Mouse (Mus musculus) left cerebral cortex, adult 18-20 months (tissue): ENCODE data around the gene Sgcg. TPM values are rescaled to one million over a fixed set of nuclear protein-coding genes. Genes with fewer than 3 reads are reported as not detected.

ENCODE experiments used
- DNase-seq, 2 experiments: peaks; one replicate each; pipeline ENCODE4 v3.0.0; 2021 to 2022; ENCODE audit warnings: low spot score in 2 of 2, mixed read lengths in 1 of 2
- total RNA-seq, 2 experiments: library from RNA; stranded (reverse); gene quantifications; 2 replicates each; pipeline ENCODE4 v1.2.3; 2021

The Sgcg gene
- total RNA-seq, 2 experiments from 2014 or later: 0.40 TPM; not detected in 1

DNA sequence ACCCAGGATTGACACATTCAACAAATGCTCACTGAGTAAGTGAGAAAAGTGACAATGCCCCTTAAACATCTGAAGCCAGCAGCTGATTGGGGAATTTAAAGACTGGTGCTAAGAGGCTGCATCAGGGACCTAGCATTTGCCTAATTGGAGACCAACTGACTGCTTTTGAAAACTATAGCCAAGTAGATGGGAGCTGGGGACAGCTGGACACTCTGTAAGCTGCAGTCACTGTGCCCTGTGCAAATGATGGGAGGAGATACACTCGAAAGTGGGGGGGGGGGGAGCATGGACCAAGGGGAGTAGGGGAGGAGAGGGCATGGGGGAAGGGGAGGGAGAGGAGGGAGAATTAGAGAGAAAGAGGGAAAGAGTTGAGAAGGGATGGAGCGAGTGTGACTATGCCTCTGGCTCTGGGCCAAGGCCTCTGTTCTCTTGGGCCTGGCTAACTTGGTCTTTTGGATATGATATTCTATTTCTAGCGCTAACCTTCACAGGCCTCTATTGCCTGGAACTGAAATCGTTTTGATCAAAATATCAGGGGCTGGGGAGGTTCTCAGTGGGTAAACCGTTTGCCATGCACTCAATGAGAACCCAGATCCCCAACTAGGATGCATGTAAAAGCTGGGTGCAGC is 22.3 kb downstream of the Sgcg start:
- DNase-seq: no peak

DNA sequence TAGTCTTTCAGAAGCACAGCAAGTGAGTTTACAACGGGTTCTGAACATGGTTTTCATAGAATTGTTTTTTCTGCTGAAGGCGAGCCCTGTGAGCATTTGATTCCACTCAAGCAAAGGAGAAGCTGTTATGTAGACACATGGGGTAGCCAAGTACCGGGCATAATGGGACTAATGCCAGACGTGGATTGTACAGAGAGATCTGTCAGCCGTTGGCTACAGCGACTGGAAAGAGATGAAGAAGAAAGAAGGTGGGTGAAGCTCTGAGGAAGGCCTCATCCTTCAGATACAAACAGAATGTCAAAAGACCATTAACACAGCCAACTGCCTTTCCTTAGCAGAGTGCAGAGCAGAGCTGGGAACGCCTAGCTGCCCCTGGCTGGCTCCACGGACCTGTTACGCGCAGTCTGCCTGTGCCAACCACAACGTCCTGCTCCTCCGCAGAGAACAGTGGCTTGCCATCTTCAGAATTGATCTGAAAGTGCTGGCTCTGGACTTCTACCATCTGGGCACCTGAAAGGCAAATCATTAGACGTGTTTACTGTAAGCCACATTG is 26.2 kb downstream of the Sgcg start:
- peak; percentile 12 to 16 for DNase-seq

DNA sequence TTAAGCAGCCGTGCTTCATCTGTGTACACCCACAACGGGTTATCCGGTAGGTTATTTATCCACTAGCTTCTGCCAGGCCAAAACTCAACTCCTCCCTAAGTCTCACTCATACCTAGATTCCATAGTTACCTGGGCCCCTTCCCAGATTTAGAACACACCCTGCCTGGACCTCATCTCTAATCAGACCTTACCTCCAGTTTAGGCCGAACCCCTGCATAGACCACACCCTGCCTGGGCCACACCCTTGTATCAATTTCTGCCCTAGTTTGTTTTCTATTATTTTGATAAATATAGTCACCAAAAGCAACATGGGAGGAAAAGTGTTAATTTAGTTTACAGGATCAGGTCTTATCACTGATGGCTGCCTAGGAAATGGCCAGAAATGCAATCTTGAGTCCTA is 28.1 kb downstream of the Sgcg start:
- no peak for DNase-seq

DNA sequence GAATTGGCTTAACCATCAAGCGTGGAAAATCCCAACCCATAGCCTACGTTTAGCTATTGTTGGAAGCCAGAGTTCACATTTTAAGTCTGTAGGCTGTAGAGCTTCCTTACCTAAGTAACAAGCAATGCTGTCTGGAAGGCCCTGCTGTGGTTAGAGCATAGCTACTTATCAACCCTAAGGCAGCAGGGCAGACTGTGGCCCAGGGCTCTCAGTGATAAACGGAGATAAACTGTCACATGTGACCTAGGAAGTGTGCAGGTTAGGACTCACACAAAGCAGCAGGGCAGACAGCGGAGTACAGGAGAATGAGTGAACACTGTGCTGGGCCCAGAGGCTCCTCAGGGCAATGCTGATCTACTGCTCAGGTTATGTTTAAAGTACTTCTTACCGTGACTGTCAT is 28.5 kb downstream of the Sgcg start:
- DNase-seq: no peak

DNA sequence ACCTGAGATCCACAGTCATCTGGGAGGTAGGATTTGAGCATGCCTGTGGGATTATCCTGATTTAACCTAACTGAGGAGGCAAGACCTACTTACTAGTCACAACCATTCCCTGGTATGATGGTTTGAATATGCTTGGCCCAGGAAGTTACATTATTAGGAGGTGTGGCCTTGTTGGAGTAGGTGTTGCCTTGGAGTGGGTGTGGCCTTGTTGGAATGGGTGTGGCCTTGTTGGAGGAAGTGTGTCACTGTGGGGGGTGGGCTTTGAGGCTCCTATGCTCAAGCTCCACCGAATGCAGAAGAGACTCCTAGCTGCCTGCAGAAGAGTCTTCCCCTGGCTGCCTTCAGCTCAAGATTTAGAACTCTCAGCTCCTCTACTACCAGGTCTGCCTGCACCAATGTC is 32.1 kb downstream of the Sgcg start:
- DNase-seq: no peak

DNA sequence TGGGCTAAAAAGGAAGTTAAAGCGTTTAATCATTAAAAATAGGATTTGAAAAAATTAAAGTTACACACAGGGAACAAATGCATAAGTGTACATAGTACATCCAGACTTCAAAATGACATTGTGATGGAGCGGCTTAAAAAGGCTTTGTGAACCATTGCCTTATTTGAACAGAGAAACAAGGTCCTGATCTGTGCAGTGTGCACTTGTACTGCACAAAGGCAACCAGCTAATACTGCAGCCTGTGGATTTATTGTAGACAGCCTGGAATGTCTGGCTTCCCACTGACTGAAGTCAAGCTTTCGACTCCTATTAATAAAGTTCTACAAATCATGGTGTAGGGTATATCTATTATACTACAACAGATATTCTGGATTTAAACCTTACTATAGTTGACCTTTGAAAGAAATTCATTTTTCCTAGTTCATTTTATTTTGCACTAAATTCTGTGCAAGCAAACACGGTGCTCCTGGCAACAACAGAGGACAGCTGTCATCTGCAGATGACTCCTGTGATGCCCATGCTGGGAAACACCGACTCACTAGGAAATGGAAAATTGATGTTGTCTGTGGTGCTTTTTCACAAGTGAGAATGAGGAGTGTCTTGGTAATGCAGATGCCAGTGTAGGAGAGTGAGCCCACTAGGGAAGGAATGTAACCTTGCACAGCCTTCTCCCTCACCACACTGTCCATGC is 33.8 kb downstream of the Sgcg start:
- DNase-seq: no peak

DNA sequence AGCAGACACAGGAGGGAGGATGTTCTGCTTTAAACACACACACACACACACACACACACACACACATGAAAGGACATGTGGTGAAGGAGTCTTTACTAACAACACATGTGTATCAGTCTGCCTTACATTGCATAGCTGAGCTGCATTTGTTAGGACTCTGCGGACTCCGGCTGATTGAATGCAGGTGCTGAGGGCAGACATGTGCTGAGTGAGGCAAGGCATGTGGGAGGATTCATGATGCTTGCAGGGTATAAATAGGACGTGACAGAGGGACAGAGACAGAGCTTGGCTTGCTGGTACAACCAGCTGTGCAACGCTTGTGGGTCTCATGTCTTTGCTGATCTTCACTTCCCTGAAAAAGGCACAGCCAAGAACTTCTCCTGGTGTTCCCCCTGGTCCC is 34.5 kb downstream of the Sgcg start:
- no peak for DNase-seq

DNA sequence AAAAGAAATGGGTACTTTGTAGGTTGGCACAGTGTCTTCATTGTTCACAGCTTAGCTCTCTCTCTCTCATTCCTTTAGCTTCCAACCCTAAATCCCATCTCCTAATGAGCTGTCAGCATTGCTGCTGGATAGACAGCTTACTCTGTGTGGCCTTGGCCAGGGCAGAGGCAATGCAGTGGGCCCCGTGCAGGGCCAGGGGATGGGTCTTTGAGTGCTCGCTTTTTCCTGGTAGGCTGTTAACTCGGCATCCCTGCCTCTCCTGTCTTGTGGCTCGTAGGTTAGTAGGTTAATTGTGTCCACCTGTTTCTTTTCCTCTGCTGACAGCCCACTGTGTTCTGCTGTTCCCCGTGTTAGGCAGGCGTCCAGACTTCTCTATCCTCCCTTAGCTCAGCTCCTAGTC is 35.8 kb downstream of the Sgcg start:
- no peak for DNase-seq

DNA sequence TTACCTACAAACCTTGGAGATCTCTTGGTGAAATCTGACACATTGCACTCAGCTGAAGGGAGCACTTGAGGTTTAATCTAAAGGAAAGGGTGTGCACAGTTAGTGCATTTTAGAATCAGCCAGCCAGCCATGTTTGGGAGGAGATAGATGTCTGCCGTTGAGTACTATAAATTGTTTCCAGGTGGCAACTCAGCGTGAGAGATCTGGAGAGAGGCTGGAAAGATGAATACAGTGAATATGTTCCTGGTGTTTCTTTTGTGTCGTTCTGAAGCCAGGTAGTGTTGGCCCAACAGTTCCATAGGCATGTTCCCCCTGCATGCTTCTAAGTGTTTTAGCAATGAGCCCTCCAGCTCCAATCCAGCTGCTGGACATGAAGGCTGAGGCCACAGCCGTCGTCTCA is 37.1 kb downstream of the Sgcg start:
- DNase-seq: no peak

DNA sequence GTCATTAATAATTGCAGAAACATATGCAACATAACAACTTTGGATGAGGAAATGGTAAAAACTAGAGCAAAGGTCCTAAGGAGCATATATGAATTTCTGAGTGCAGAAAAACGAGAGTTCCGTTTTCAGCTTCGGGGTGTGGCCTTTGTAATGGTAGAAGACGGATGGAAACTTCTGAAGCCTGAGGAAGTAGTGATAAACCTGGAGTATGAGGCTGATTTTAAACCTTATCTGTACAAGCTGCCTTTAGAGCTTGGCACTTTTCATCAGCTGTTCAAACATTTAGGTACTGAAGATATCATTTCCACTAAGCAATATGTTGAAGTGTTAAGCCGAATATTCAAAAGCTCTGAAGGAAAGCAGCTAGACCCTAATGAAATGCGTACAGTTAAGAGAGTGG is 46.5 kb downstream of the Sgcg start:
- no peak for DNase-seq

DNA sequence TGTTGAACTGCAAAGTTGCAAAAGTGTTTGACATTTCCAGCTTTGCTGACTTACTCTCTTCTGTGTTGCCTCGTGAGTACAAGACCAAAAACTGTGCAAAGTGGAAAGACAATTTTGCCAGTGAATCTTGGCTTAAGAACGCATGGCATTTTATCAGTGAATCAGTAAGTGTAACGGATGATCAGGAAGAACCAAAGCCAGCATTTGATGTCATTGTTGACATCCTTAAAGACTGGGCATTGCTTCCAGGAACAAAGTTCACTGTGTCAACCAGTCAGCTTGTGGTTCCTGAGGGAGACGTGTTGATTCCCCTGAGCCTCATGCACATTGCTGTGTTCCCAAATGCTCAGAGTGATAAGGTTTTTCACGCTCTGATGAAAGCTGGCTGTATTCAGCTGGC is 48.2 kb downstream of the Sgcg start:
- no peak for DNase-seq

DNA sequence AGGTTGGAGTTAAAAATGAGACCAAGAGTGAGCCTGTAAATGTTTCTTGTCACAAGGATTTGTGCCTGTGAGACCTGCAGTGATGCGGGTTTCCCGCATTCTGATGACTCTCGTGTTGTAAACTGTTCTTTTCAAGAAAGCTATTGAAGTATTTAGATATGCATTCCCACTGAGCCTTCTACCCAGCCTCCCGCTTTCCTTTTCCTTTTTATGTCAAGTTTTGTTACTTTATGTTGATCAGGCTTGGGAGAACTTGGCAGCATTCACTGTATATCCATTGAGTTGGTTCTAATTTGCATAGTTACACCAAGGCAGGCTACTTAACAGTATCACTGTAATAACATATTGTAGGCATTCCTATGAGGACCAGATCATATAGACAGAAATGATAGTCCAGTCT is 63.9 kb downstream of the Sgcg start:
- no peak for DNase-seq

DNA sequence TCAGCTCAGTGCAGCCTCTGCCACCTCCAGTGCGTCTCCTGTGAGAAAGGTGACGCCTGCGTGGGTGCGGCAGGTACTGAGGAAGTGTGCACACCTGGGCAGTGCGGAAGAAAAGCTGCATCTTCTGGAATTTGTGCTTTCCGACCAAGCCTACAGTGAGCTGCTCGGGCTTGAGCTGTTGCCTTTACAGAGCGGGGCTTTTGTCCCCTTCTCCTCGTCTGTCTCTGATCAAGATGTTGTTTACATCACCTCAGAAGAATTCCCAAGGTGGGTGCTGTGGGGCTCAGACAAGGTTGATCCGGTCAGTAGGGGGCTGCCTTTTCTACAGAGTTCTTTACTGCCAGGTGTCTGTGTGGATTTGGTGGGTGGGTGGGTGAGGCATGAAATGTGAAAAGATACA is 66.0 kb downstream of the Sgcg start:
- no peak for DNase-seq

DNA sequence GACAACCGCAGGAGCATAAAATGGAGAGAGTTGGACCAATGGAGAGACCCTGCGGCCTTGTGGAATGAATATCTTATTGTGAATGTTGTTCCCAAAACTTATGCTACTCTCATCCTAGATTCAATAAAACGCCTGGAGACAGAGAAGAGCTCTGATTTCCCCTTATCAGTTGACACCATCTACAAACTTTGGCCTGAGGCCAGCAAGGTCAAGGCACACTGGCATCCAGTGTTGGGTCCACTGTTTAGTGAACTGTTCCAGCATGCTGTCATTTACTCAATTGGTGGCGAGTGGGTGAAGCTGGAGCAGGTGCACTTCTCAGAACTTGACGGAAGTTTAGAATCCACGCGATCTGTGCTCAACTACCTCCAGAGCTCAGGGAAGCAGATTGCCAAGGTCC is 66.4 kb downstream of the Sgcg start:
- DNase-seq: no peak

DNA sequence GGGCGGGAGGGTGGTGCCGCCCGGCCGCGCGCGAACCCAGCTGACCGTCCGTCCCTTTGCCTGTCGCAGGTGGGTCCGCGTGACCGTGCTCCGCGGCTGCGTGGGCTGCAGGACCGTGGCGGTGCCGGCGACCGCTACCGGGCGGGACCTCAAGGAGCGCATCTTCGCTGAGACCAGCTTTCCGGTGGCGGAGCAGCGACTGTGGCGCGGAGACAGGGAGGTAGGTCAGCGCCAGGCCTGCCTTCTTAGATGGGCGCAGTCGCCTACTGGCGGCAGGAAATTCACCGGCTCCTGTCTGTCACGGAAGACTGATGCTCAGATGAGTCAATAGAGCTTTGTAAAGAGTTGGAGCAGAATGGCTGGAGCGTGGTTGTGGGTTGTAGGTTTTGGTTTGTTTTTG is 85.1 kb downstream of the Sgcg start:
- peak in 1 of 2 experiments; percentile 68 for DNase-seq

DNA sequence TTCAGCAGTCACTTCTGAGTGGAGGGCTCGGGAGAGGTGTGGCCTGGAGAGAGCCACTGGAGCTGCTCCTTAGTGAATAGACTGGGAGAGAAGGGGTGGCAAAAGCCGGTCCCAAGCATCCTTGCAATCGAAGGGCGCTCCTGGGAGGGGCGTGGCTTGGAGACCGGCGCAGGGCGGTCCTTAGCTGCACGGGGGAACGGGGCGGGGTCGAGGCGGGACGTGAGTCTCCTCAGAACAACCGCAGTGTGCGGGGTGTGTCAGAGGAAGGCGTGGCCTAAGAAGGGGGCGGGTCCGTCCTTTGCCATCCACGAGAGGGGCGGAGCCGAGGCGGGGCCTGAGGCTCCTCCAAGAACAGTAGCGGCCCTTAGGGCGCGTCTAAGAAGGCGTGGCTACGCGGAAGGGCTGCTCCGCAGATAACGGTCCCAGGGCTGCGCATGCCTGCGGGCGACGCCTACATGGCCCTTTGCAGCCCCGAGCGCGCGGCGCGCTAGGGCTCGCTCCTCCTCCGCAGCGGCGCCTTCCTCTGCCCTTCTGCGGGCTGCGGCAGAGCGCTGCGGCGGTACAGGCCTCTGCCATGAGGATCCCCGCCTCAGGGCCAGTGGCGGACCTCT is 85.6 kb downstream of the Sgcg start:
- peak; percentile 98 to 99 for DNase-seq

DNA sequence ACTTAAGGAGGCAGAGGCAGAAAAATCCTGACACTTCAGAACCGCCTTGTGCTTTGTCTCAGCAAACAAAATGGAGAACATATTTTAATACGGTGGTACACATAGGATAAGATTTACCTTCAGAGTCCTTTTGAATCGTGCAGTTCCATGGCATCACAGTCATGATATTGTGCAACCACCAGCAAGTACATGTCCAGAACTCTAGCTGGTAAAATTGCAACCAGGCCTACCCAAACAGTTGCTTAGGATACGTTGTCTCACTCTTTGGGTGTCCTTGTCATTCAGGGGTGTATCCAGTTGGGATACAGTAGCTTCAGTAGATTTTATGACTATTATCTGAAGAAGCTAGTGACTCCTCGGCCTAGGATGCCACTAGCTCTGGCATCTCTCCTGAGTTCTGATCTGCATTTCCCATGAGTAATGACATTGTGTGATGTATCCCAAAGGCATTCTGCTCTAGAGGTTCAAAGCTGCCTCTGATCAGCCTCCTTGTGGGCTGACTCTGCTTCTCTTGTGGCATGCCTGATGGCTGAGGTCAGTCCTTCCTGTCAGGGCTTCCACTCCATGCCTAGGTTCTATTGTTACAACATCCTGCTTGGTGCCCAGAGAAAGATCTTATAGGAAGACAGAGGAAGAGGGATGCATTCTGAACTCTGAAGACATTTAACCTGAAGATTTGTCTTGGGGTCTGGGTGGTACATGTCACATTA is 86.9 kb downstream of the Sgcg start:
- no peak for DNase-seq

Other genes starting within 250 kb of the Sgcg start
- gene Tnfrsf19, start 212.0 kb downstream of the Sgcg start, total RNA-seq: 10 to 100 TPM; 56.7 to 58.1 TPM
- gene Sacs, start 120.0 kb downstream of the Sgcg start, total RNA-seq: 10 to 100 TPM; 56.2 to 59.4 TPM
- gene Arl11, start 51.3 kb upstream of the Sgcg start, total RNA-seq: under 1 TPM; 0.72 to 0.82 TPM
- 1 to 10 TPM; 3.9 to 4.4 TPM for gene Ebpl, start 101.9 kb upstream of the Sgcg start, total RNA-seq
- gene Kpna3, start 181.4 kb upstream of the Sgcg start, total RNA-seq: 10 to 100 TPM; 71.2 to 75.3 TPM